Mouse (Mus musculus) hindbrain, embryonic 16.5 days (tissue): ENCODE results near the gene Lsm4. TPM values are rescaled to one million over a fixed set of nuclear protein-coding genes. Genes with fewer than 3 reads are reported as not detected.
A peak's percentile ranks its signal among the peaks of the same experiment; 100 is the strongest.

Source experiments
- ATAC-seq: fragments of 200-750 bp; cut with Nextera tagmentation; 2 replicates; pipeline ENCODE4 v1.8.0; 2017; ENCODE audit warnings: moderate TSS enrichment, moderate library complexity
- H3K27ac ChIP-seq: fragments of 300-500 bp; sonication (generic); 2 replicates; pipeline ENCODE4 v1.5.1; 2014; ENCODE audit warnings: low read depth, mild to moderate bottlenecking, control low read depth, low read length, moderate library complexity
- H3K27me3 ChIP-seq: fragments of 300-500 bp; sonication (generic); replicated peaks from 2 replicates; pipeline ENCODE4 v1.6.1; 2014; ENCODE audit warnings: low read length; ENCODE audit not compliant: control insufficient read depth, insufficient read depth
- H3K36me3 ChIP-seq: fragments of 300-500 bp; sonication (generic); 2 replicates; pipeline ENCODE4 v1.6.1; 2014; ENCODE audit warnings: mild to moderate bottlenecking, low read length, moderate library complexity, mixed read lengths; ENCODE audit not compliant: control insufficient read depth, insufficient read depth
- H3K4me1 ChIP-seq: fragments of 300-500 bp; sonication (generic); 2 replicates; pipeline ENCODE4 v1.6.1; 2014; ENCODE audit warnings: low read depth, low read length; ENCODE audit not compliant: control insufficient read depth, insufficient read depth
- H3K4me2 ChIP-seq: fragments of 300-500 bp; sonication (generic); 2 replicates; pipeline ENCODE4 v1.6.1; 2014; ENCODE audit warnings: mild to moderate bottlenecking, low read length, control low read depth, moderate library complexity
- H3K4me3 ChIP-seq: fragments of 300-500 bp; sonication (generic); 2 replicates; pipeline ENCODE4 v1.5.1; 2014; ENCODE audit warnings: mild to moderate bottlenecking, low read length, control low read depth, moderate library complexity
- H3K9ac ChIP-seq: fragments of 300-500 bp; sonication (generic); 2 replicates; pipeline ENCODE4 v1.6.1; 2014; ENCODE audit warnings: low read depth, mild to moderate bottlenecking, control low read depth, low read length, moderate library complexity
- H3K9me3 ChIP-seq: fragments of 300-500 bp; sonication (generic); 2 replicates; pipeline ENCODE4 v1.6.1; 2014; ENCODE audit warnings: mild to moderate bottlenecking, low read length, moderate library complexity; ENCODE audit not compliant: control insufficient read depth
- WGBS: fragments of 180-500 bp; shearing (Covaris S2); extraction: QIAGEN DNeasy Blood & Tissue Kit; methylation state at CpG from one replicate; pipeline ENCODE4 v1.1.7; 2014; 5-methylcytosine and 5-hydroxymethylcytosine counted together
- polyA plus RNA-seq: library from polyadenylated mRNA; unstranded; fragments of >200 nt; fragmentation: Nextera tagmentation; extraction: Ambion mirVana; gene quantifications from 2 replicates; pipeline ENCODE4 v1.2.1, GENCODE M21; 2015

The Lsm4 gene
- polyA plus RNA-seq, 1 experiment from 2014 or later, result 168 TPM

DNA sequence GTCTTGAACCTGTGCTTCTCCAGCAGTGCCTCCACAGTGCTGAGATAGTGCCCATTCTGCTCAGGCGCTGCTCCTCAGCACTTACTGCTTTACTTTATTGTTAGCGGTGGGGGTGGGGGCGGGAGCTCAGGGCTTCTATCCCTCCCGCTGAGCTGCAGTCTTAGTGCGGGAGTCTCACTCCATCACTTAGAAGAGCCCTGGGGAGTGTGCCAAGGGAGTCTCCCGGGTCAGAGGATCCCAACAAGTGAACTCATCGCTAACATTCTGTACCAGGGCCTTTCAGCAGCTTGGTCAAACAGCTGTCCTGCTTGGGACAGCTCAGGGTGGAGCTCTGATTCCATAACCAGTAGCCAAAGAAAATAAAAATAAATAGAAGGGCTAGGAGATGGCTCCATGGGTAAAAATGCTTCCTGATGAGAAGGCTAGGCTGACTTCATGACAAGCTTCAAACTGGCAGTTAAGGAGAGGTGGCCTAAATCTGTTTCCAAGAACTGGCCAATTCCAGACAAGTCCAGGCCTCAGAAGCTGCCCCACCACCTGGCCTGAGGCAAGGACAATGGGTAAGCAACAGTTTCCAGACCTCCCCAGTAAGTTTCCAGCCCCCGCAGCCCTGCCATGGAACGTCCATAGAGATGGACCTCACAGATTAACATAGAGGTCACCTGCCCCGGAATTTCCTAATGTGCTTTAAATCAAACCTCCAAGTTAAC lies 1.3 kb upstream of the Lsm4 start:
- Histone ChIP-seq H3K27ac (no peak overlapping the region), H3K4me2 (no peak overlapping the region), H3K9me3 (no peaks in the 10 kb centered on the region), H3K9ac (no peak overlapping the region), H3K4me1 (peaks cover 12% of the 10 kb centered on the region), H3K27me3 (no peaks in the 10 kb centered on the region), H3K36me3 (no peaks in the 10 kb centered on the region), H3K4me3 (no peak overlapping the region)
- ATAC-seq, result no peak
- WGBS, result 54% methylated on average over 10 of the region's 10 CpGs

DNA sequence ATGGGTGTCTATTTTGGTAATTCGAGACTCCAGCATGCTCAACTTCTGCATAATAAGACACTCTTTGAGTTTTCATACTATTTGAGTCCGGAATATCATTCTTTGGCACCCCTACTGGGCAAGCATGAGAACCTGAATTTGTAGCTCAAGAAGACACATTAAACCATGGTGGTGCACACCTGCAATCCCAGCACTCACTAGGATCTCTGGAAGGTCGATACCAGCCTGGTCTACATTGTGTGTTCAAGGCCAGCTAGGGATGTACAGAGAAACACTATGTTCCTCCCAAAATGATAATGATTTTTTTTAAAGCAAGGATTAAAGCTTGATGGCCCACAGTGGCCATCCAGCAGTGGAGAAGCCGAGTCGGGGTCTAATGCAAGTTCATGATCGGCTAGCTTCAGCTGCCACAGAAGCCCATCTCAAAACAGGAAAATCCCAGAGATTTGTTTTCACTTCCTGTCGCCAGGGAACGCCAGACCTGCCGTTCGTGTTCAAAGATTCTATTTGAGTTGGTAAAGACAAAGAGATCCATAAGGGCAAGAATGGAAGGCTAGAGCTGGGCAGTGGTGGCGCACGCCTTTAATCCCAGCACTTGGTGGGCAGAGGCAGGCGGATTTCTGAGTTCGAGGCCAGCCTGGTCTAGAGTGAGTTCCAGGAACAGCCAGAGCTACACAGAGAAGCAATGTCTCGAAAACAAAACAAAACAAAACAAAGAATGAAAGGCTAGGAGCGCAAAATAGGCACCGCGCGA lies 546 bp upstream of the Lsm4 start:
- Histone ChIP-seq H3K36me3 (no peaks in the 10 kb centered on the region), H3K9ac (peak overlapping the region; percentile 64), H3K27me3 (no peaks in the 10 kb centered on the region), H3K27ac (peak overlapping the region; percentile 85), H3K4me2 (peak overlapping the region; percentile 64), H3K4me1 (peaks cover 12% of the 10 kb centered on the region), H3K9me3 (no peaks in the 10 kb centered on the region), H3K4me3 (peak overlapping the region; percentile 71)
- 38% methylated on average over 19 of the region's 19 CpGs for WGBS
- no peak for ATAC-seq

DNA sequence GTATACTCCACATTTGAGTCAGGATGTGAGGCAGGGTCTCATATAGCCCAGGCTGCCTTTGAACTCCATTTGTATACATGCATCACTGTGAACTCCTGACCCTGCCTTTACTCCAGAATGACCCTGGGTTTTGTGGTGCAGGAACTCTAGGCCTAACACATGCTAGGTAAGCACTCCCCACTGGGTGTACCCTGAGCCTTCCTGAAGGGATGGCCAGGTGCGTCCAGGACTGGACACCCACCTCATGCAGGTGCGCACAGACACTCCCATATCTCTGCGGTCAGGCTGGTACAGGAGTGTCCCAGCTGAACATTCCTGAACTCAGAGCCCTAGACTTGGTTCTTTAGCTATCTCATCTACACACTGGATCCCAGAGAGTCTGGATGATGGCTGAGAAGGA lies 1.1 kb downstream of the Lsm4 start:
- peak overlapping the region; percentile 76 for H3K9ac ChIP-seq
- peaks cover 12% of the 10 kb centered on the region for H3K4me1 ChIP-seq
- H3K4me2 ChIP-seq, result peak overlapping the region; percentile 85
- H3K36me3 ChIP-seq, result no peaks in the 10 kb centered on the region; the same call in 1 of the 2 replicates
- peak overlapping the region; percentile 96 for H3K27ac ChIP-seq
- 96% methylated on average over 3 of the region's 3 CpGs for WGBS
- H3K4me3 ChIP-seq, result peak overlapping the region; percentile 71
- ATAC-seq, result no peak
- no peaks in the 10 kb centered on the region for H3K27me3 ChIP-seq
- no peaks in the 10 kb centered on the region for H3K9me3 ChIP-seq

DNA sequence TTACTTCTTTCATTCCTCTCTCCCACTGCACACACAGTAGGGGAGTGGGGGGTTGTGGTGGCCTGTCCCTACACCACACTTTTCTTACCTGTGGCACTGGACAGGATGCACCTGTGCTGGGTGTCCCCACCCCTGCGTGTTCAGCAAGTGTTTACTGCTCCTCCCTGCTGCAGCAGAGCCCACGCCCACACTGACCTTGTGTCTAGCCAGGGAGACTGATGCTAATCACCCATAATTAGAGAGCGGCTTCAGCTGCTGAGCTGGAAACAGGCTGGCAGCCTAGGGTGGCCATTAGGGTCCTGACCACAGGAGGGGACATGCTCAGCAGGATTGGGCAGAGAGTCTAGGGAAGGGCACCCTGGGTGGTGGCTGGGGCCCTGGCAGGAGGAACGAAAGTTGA lies 1.7 kb downstream of the Lsm4 start:
- no peaks in the 10 kb centered on the region; the same call in 1 of the 2 replicates for H3K36me3 ChIP-seq
- no peaks in the 10 kb centered on the region for H3K27me3 ChIP-seq
- 94% methylated on average over 4 of the region's 4 CpGs for WGBS
- H3K27ac ChIP-seq, result peak overlapping the region; percentile 12; the same call in 1 of the 2 replicates
- peak overlapping the region; percentile 85 for H3K4me2 ChIP-seq
- H3K9me3 ChIP-seq, result no peaks in the 10 kb centered on the region
- no peak overlapping the region; the same call in 1 of the 2 replicates for H3K9ac ChIP-seq
- H3K4me1 ChIP-seq, result peaks cover 12% of the 10 kb centered on the region
- no peak for ATAC-seq
- no peak overlapping the region for H3K4me3 ChIP-seq

DNA sequence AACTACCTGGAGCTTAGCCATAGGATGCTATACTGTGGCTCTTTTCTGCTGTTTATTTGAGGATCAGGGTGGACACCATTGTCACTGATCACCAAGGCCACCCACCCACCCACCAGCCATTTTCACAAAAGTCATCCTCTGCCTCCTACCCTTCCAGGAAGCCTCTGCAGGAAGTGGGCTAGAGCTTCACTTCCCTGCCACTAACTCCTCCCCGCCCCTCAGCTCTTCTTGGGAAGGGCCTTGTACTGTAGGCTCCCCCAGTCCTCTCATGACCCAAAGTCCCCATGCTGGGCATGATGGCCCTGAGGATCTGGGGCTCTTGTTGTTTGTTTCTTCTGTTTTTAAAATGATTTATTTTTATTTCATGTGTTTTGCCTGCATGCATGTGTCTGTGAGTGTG lies 2.3 kb downstream of the Lsm4 start:
- 100% methylated on average over 1 of the region's 1 CpGs for WGBS
- peaks cover 12% of the 10 kb centered on the region for H3K4me1 ChIP-seq
- H3K27me3 ChIP-seq, result no peaks in the 10 kb centered on the region
- no peaks in the 10 kb centered on the region for H3K9me3 ChIP-seq
- H3K9ac ChIP-seq, result no peak overlapping the region
- no peak for ATAC-seq
- no peak overlapping the region for H3K4me2 ChIP-seq
- no peak overlapping the region for H3K27ac ChIP-seq
- H3K36me3 ChIP-seq, result no peaks in the 10 kb centered on the region; the same call in 1 of the 2 replicates
- H3K4me3 ChIP-seq, result no peak overlapping the region

DNA sequence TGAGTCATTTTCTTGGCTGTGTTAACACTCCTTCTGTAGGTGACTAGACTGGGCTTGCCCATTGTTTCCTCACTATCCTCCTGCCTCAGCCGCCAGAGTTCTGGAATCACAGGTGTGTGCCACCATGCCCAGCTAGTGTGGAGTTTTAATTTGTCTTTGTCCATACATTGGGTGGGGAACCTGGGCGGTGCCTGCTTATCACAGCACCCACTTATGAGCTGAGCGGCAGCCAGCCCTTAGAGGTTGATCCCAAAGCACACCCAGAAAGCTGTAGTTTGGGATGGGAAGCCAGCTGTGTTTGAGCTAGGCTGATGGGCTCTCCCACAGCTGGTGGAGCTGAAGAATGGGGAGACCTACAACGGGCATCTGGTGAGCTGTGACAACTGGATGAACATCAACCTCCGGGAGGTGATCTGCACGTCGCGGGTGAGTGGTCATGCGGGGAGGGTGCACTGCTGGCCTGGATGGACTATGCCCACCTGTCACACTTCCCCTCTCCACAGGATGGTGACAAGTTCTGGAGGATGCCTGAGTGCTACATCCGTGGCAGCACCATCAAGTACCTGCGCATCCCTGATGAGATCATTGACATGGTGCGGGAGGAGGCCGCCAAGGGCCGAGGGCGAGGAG lies 4.5 kb downstream of the Lsm4 start:
- no peak overlapping the region for H3K4me2 ChIP-seq
- no peaks in the 10 kb centered on the region; the same call in 1 of the 2 replicates for H3K36me3 ChIP-seq
- H3K9ac ChIP-seq, result 0 out of 2 replicates have a peak overlapping the region, but pooled peaks have one; percentile 3
- no peaks in the 10 kb centered on the region for H3K9me3 ChIP-seq
- 93% methylated on average over 15 of the region's 15 CpGs for WGBS
- no peak overlapping the region for H3K4me3 ChIP-seq
- H3K27ac ChIP-seq, result no peak overlapping the region
- no peak for ATAC-seq
- H3K27me3 ChIP-seq, result no peaks in the 10 kb centered on the region
- H3K4me1 ChIP-seq, result peaks cover 12% of the 10 kb centered on the region

DNA sequence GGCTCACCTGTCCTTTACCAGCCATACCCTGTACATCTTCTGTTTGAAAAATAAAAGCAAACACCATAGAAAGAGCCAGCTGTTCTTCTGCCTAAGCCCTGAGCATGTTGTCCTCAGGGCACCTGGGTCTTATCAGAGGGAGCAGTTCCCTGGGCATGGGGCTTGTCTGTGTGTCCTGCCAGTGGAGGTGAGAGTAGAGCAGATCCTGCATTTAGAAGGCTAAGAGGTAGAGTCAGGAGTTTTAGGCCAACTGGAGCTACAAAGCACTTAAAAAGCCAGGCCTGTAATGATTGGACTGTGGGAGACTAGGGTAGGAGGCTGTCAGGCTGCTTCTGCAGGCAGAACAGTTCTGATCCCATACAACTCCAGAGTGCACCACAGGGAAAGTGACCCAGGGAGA lies 5.6 kb downstream of the Lsm4 start:
- Histone ChIP-seq H3K4me2 (no peak overlapping the region), H3K9me3 (no peaks in the 10 kb centered on the region), H3K9ac (no peak overlapping the region), H3K27ac (no peak overlapping the region), H3K4me3 (no peak overlapping the region), H3K4me1 (peaks cover 12% of the 10 kb centered on the region), H3K27me3 (no peaks in the 10 kb centered on the region), H3K36me3 (no peaks in the 10 kb centered on the region; the same call in 1 of the 2 replicates)
- ATAC-seq, result no peak

DNA sequence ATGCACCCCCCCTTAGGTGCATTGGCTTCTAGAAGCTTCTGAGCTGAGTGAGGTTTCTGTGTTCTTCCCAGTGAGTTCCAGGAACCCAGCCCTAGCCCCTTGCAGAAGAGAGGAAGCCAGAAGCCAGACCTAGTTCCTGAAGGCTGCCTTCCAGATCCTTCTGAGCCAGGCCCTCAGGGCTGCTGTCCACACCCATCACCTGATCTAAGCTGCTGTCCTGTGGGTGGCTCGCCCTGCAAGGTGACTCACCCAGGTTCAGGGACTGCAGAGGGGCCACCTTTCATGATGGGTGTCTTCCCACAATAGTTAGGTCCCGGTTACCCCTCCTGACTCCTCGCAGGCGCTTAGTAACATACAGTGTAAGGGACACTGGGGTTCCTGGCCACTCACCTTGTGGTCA lies 6.4 kb downstream of the Lsm4 start:
- Histone ChIP-seq H3K36me3 (no peaks in the 10 kb centered on the region; the same call in 1 of the 2 replicates), H3K4me1 (peaks cover 8% of the 10 kb centered on the region), H3K9ac (no peak overlapping the region), H3K27ac (no peak overlapping the region), H3K4me3 (no peak overlapping the region), H3K27me3 (no peaks in the 10 kb centered on the region), H3K9me3 (no peaks in the 10 kb centered on the region), H3K4me2 (no peak overlapping the region)
- ATAC-seq, result no peak
- WGBS, result 95% methylated on average over 4 of the region's 4 CpGs

DNA sequence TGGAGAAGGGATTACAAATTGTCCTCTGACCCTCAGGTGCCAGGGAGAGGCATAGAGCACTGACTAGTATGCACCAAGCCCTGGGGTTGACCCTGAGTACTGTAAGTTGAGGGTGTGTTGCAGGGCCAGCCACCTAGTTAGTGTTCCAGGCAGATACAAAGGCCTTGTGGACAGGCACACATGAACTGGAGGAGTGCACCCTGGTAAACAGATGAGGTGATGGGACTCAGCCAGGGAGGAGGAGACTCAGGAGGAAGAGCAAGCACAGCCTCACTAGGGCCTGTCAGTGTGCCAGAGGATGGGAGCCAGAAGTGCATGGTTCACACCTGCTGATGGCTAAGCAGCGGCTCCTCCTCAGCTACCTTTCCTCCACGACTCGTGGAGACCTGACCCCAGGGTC lies 7.0 kb downstream of the Lsm4 start:
- Histone ChIP-seq H3K4me3 (no peak overlapping the region), H3K9ac (no peak overlapping the region), H3K36me3 (no peaks in the 10 kb centered on the region; the same call in 1 of the 2 replicates), H3K9me3 (no peaks in the 10 kb centered on the region), H3K4me2 (no peak overlapping the region), H3K4me1 (peaks cover 5% of the 10 kb centered on the region), H3K27me3 (no peaks in the 10 kb centered on the region), H3K27ac (no peak overlapping the region)
- 91% methylated on average over 3 of the region's 3 CpGs for WGBS
- ATAC-seq, result no peak
